Mouse (Mus musculus) stomach, embryonic 16.5 days (tissue): ENCODE results near the gene Xaf1. TPM values are rescaled to one million over a fixed set of nuclear protein-coding genes. Genes with fewer than 3 reads are reported as not detected.

Experiments used
- ATAC-seq: fragments of 200-750 bp; cut with Nextera tagmentation; 2 replicates; pipeline ENCODE4 v1.8.0; 2017; ENCODE audit warnings: moderate number of reproducible peaks, moderate TSS enrichment; ENCODE audit not compliant: insufficient read depth, low FRiP score
- H3K27ac ChIP-seq: fragments of 300-500 bp; sonication (generic); 2 replicates; pipeline ENCODE4 v1.5.1; 2014; ENCODE audit warnings: low read length
- H3K27me3 ChIP-seq: fragments of 300-500 bp; sonication (generic); 2 replicates; pipeline ENCODE4 v1.6.1; 2014; ENCODE audit warnings: low read length, control low read depth, mixed read lengths; ENCODE audit not compliant: control insufficient read depth, insufficient read depth
- H3K36me3 ChIP-seq: fragments of 300-500 bp; sonication (generic); 2 replicates; pipeline ENCODE4 v1.6.1; 2014; ENCODE audit warnings: low read length; ENCODE audit not compliant: control insufficient read depth, insufficient read depth
- H3K4me1 ChIP-seq: fragments of 300-500 bp; sonication (generic); 2 replicates; pipeline ENCODE4 v1.6.1; 2014; ENCODE audit warnings: low read length, control low read depth, mixed read lengths; ENCODE audit not compliant: control insufficient read depth, insufficient read depth
- H3K4me2 ChIP-seq: fragments of 300-500 bp; sonication (generic); 2 replicates; pipeline ENCODE4 v1.6.1; 2014; ENCODE audit warnings: low read depth, low read length, mixed read lengths
- H3K4me3 ChIP-seq: fragments of 300-500 bp; sonication (generic); replicated peaks from 2 replicates; pipeline ENCODE4 v1.5.1; 2014; ENCODE audit warnings: mild to moderate bottlenecking, low read length
- H3K9ac ChIP-seq: fragments of 300-500 bp; sonication (generic); 2 replicates; pipeline ENCODE4 v1.6.1; 2014; ENCODE audit warnings: low read length
- H3K9me3 ChIP-seq: fragments of 300-500 bp; sonication (generic); replicated peaks from 2 replicates; pipeline ENCODE4 v1.6.1; 2016; ENCODE audit warnings: low read length, control low read depth; ENCODE audit not compliant: control insufficient read depth
- WGBS: fragments of 180-500 bp; shearing (Covaris S2); extraction: QIAGEN DNeasy Blood & Tissue Kit; methylation state at CpG from one replicate; pipeline ENCODE4 v1.1.7; 2014; 5-methylcytosine and 5-hydroxymethylcytosine counted together
- polyA plus RNA-seq: library from polyadenylated mRNA; unstranded; fragments of >200 nt; fragmentation: Nextera tagmentation; extraction: Ambion mirVana; gene quantifications from 2 replicates; pipeline ENCODE4 v1.2.1, GENCODE M21; 2015

Gene Xaf1
- polyA plus RNA-seq, 1 experiment from 2014 or later = 4.3 TPM

DNA sequence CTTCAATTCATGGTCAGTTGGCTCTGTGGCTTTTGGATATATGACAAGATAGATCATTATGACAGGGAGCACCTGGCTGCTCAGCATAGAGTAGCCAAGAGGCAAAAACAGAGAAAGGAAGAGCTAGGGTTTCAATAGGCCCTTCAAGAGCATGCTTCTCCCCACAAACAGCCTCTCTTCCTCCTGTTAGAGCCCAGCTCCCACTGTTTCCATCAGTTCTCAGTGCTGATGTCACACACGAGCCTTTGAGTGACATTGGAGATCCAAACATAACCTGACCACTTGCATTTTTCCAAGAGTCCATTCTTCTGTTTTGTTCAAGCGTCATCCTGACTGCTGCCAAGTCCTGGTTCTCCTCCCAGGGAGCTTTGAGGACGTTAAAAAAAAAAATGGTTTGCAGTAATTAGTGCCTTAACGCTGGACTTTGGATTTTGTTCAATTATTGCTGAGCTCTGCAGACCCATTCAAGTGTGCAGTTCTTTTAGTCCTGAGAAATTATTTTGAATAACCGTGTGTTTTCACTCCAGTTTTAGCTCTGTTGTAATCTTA is 19.5 kb upstream of the Xaf1 start:
- 58% methylated on average over 5 of the region's 5 CpGs for WGBS
- H3K9me3 ChIP-seq = no peaks in the 10 kb centered on the region

GRCm38 (mm10) chr11:72283486-72284224 is 17.8 kb upstream of the Xaf1 start:
- no peaks in the 10 kb centered on the region for H3K9me3 ChIP-seq
- no peaks in the 10 kb centered on the region for H3K4me1 ChIP-seq
- H3K4me3 ChIP-seq = no peak overlapping the region
- 85% methylated on average over 16 of the region's 16 CpGs for WGBS
- H3K27me3 ChIP-seq = no peaks in the 10 kb centered on the region
- no peak for ATAC-seq
- no peaks in the 10 kb centered on the region for H3K36me3 ChIP-seq
- no peak overlapping the region for H3K9ac ChIP-seq
- H3K27ac ChIP-seq = no peak overlapping the region
- no peak overlapping the region for H3K4me2 ChIP-seq

More for the DNA sequence above, 19.5 kb upstream of the Xaf1 start:
- Histone ChIP-seq H3K4me2 (no peak overlapping the region), H3K27me3 (no peaks in the 10 kb centered on the region), H3K9ac (no peak overlapping the region), H3K4me1 (no peaks in the 10 kb centered on the region), H3K27ac (no peak overlapping the region), H3K4me3 (no peak overlapping the region), H3K36me3 (no peaks in the 10 kb centered on the region)
- ATAC-seq = no peak

- H3K9ac ChIP-seq = no peak overlapping the region
- no peak for ATAC-seq
Measured at GRCm38 (mm10) chr11:72284532-72285182, 16.8 kb upstream of the Xaf1 start.

GRCm38 (mm10) chr11:72285971-72286480 is 15.4 kb upstream of the Xaf1 start:
- no peak overlapping the region for H3K27ac ChIP-seq
- no peaks in the 10 kb centered on the region for H3K9me3 ChIP-seq
- ATAC-seq = no peak
- no peaks in the 10 kb centered on the region for H3K4me1 ChIP-seq
- H3K9ac ChIP-seq = no peak overlapping the region
- 65% methylated on average over 6 of the region's 6 CpGs for WGBS
- H3K36me3 ChIP-seq = no peaks in the 10 kb centered on the region
- H3K27me3 ChIP-seq = no peaks in the 10 kb centered on the region
- no peak overlapping the region for H3K4me3 ChIP-seq
- no peak overlapping the region for H3K4me2 ChIP-seq

More at GRCm38 (mm10) chr11:72284532-72285182, 16.8 kb upstream of the Xaf1 start:
- WGBS = 78% methylated on average over 14 of the region's 14 CpGs
- Histone ChIP-seq H3K36me3 (no peaks in the 10 kb centered on the region), H3K27ac (no peak overlapping the region), H3K27me3 (no peaks in the 10 kb centered on the region), H3K4me1 (no peaks in the 10 kb centered on the region), H3K4me2 (no peak overlapping the region), H3K9me3 (no peaks in the 10 kb centered on the region), H3K4me3 (no peak overlapping the region)

GRCm38 (mm10) chr11:72286651-72287050 is 14.8 kb upstream of the Xaf1 start:
- no peak overlapping the region for H3K4me3 ChIP-seq
- H3K36me3 ChIP-seq = no peaks in the 10 kb centered on the region
- H3K4me1 ChIP-seq = no peaks in the 10 kb centered on the region
- ATAC-seq = no peak
- 69% methylated on average over 3 of the region's 3 CpGs for WGBS
- no peak overlapping the region for H3K9ac ChIP-seq
- no peak overlapping the region for H3K4me2 ChIP-seq
- H3K9me3 ChIP-seq = no peaks in the 10 kb centered on the region
- no peak overlapping the region for H3K27ac ChIP-seq
- H3K27me3 ChIP-seq = no peaks in the 10 kb centered on the region

DNA sequence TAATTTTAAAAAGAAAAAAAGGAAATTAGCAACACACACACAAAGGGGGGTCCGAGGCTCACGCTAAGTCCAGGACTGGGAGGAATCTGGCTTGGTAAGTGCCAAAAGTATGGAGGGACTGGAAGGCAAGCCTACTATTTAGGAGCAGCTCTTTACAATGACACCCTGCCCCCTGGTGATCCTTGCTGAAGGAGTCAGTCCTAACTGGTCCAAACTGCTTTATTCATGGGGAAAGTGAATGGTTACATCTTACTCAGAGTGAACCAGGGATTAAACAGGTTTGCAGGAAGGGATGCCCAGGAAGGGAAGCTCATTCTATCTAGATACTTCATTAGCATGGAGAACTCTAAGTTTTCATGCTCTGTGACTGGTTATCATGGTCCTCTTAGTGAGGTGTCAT is 14.3 kb upstream of the Xaf1 start:
- H3K4me2 ChIP-seq = no peak overlapping the region
- H3K36me3 ChIP-seq = no peaks in the 10 kb centered on the region
- no peak overlapping the region for H3K4me3 ChIP-seq
- WGBS = 86% methylated on average over 2 of the region's 2 CpGs
- H3K9me3 ChIP-seq = no peaks in the 10 kb centered on the region
- no peak overlapping the region for H3K9ac ChIP-seq
- H3K27ac ChIP-seq = no peak overlapping the region
- H3K4me1 ChIP-seq = no peaks in the 10 kb centered on the region
- H3K27me3 ChIP-seq = no peaks in the 10 kb centered on the region
- no peak for ATAC-seq

GRCm38 (mm10) chr11:72287543-72287942 is 13.9 kb upstream of the Xaf1 start:
- Histone ChIP-seq H3K36me3 (no peaks in the 10 kb centered on the region), H3K4me3 (no peak overlapping the region), H3K4me1 (no peaks in the 10 kb centered on the region), H3K4me2 (no peak overlapping the region), H3K27ac (no peak overlapping the region), H3K9me3 (no peaks in the 10 kb centered on the region), H3K9ac (no peak overlapping the region), H3K27me3 (no peaks in the 10 kb centered on the region)
- WGBS = 69% methylated on average over 3 of the region's 3 CpGs
- ATAC-seq = no peak

GRCm38 (mm10) chr11:72293116-72293515 is 8.3 kb upstream of the Xaf1 start:
- Histone ChIP-seq H3K4me2 (no peak overlapping the region), H3K27me3 (no peaks in the 10 kb centered on the region), H3K9ac (no peak overlapping the region), H3K4me3 (no peak overlapping the region), H3K9me3 (no peaks in the 10 kb centered on the region), H3K4me1 (no peaks in the 10 kb centered on the region), H3K27ac (no peak overlapping the region), H3K36me3 (no peaks in the 10 kb centered on the region)
- WGBS = 76% methylated on average over 2 of the region's 2 CpGs
- no peak for ATAC-seq

GRCm38 (mm10) chr11:72302230-72302629 is 801 bp downstream of the Xaf1 start:
- Histone ChIP-seq H3K36me3 (no peaks in the 10 kb centered on the region), H3K27ac (peak overlapping the region; percentile 66; the same call in 1 of the 2 replicates), H3K4me1 (peaks cover 12% of the 10 kb centered on the region), H3K4me3 (peak overlapping the region; percentile 38; the same call in 1 of the 2 replicates), H3K4me2 (peak overlapping the region; percentile 49), H3K9ac (no peak overlapping the region), H3K27me3 (no peaks in the 10 kb centered on the region), H3K9me3 (no peaks in the 10 kb centered on the region)
- 69% methylated on average over 7 of the region's 7 CpGs for WGBS
- ATAC-seq = no peak
